Mouse (Mus musculus): Measurements from ENCODE around the gene Wdr5. TPM values are rescaled to one million over a fixed set of nuclear protein-coding genes. Genes with fewer than 3 reads are reported as not detected.
"Not testable (repeated sequence)": the region's sequence is repeated elsewhere in the genome, so short reads cannot be mapped to it uniquely, and the experiment has no call there.

Gene Wdr5
- polyA plus RNA-seq, 2 experiments = 51.6 to 66.0 TPM

DNA sequence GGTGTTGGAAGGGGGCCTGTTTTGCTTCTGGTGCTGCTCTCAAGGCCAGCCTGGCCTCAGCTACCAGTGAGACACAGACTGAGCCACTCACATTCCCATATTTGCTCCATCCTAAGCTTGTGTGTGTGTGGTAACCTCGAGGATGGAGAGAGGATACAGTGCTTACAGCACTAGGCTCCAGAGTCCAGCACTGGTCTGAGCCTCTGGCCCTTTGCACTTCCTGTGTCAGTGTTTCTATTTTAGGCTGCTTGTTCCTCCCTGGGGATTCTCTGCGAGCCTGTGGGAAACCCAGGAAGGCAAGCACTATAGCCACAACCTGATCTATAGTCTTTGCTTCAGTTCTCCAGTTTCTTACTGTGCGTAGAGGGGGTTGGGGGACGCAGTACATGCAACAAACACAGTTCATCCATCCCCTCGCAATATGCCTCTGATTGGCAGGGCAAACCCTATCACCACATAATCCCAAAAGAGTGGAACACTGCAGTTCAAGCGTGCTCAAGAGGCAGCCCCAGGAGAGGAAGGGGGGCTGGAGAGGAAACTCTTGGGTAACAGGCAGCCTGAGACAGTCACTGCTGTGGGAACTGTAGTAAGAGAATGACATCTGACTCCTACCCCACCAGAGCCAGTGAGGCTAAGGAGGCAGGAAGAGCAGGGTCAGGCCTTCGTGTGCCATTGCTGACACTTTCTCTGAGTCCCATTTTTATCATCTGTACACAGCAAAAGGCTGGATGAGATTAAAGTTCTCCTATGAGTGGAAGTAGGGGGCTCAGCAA is 10.7 kb upstream of the Wdr5 start:
- no peak overlapping the region for H3K9ac ChIP-seq (ENCODE audit: low read depth, low read length, severe bottlenecking)

DNA sequence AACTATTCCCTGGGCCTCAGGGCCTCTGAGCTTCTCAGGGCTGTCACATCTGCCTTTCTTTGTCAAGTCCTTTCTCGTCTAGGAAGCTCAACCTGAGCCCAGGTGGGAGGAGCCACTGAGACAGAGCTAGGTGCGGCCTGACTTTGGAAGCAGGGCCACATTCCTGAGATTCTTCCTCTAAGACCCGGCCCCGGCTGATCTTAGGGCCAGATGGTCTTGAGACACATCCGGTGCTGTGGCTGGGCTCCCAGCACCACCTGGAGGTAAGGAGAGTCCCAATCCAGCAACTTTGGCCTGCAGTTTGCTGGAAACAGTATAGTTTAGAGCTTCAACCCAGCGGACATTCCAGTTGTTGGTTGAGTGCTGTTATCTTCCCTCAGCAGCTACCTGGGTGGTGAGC is 9.4 kb upstream of the Wdr5 start:
- Histone ChIP-seq H3K4me1 (ENCODE audit: control insufficient read depth, insufficient read depth, low read length) (peaks cover 14% of the 10 kb centered on the region; the same call in 1 of the 2 replicates), H3K4me3 (replicated peaks; ENCODE audit: low read length) (no peak overlapping the region), H3K27ac (replicated peaks; ENCODE audit: low read depth, low read length) (peak overlapping the region; percentile 50; the same call in 1 of the 2 replicates), H3K27me3 (ENCODE audit: control insufficient read depth, insufficient read depth, low read length) (no peaks in the 10 kb centered on the region), H3K36me3 (ENCODE audit: control insufficient read depth, insufficient read depth, low read length) (no peaks in the 10 kb centered on the region), H3K9ac (ENCODE audit: low read depth, low read length, severe bottlenecking) (no peak overlapping the region), H3K9me3 (ENCODE audit: control insufficient read depth, low read length) (no peaks in the 10 kb centered on the region), H3K4me2 (replicated peaks; ENCODE audit: low read depth, low read length, severe bottlenecking) (no peak overlapping the region)
- peak; percentile 75 for ATAC-seq (ENCODE audit: low FRiP score, low read depth)
- DNase-seq (ENCODE audit: low spot score) = peak; percentile 71
- no peak for TF ChIP-seq POLR2A (IDR thresholded peaks at IDR 0.05; ENCODE audit: borderline replicate concordance, extremely low read depth, insufficient read depth, insufficient read length)
- WGBS = 8% methylated on average over 6 of the region's 6 CpGs

More for the DNA sequence above, 10.7 kb upstream of the Wdr5 start:
- Histone ChIP-seq H3K4me1 (ENCODE audit: control insufficient read depth, insufficient read depth, low read length) (peaks cover 14% of the 10 kb centered on the region; the same call in 1 of the 2 replicates), H3K27ac (replicated peaks; ENCODE audit: low read depth, low read length) (0 out of 2 replicates have a peak overlapping the region, but pooled peaks have one; percentile 28), H3K4me2 (replicated peaks; ENCODE audit: low read depth, low read length, severe bottlenecking) (no peak overlapping the region), H3K36me3 (ENCODE audit: control insufficient read depth, insufficient read depth, low read length) (no peaks in the 10 kb centered on the region), H3K27me3 (ENCODE audit: control insufficient read depth, insufficient read depth, low read length) (no peaks in the 10 kb centered on the region), H3K9me3 (ENCODE audit: control insufficient read depth, low read length) (no peaks in the 10 kb centered on the region), H3K4me3 (replicated peaks; ENCODE audit: low read length) (no peak overlapping the region)
- DNase-seq (ENCODE audit: low spot score) (no peak), ATAC-seq (ENCODE audit: low FRiP score, low read depth) (no peak)
- WGBS = 64% methylated on average over 7 of the region's 7 CpGs
- no peak for TF ChIP-seq POLR2A (IDR thresholded peaks at IDR 0.05; ENCODE audit: borderline replicate concordance, extremely low read depth, insufficient read depth, insufficient read length)

DNA sequence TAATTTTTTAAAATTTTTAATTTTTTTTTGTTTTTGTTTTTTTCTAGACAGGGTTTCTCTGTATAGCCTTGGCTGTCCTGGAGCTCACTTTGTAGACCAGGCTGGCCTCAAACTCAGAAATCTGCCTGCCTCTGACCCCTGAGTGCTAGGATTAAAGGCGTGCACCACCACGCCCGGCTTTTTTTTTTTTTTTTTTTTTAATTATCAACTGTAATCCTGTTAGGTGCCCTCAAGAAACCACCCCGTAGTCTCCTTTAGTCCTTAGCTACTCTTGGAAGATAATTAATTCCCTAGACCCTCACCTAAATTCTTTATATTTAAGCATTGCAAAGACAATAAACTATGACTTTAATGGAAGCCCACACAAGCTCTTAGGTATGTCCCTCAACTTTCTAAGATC is 8.3 kb upstream of the Wdr5 start:
- H3K27ac ChIP-seq (replicated peaks; ENCODE audit: low read depth, low read length); ATAC-seq (ENCODE audit: low FRiP score, low read depth); H3K4me2 ChIP-seq (replicated peaks; ENCODE audit: low read depth, low read length, severe bottlenecking); H3K9me3 ChIP-seq (ENCODE audit: control insufficient read depth, low read length); DNase-seq (ENCODE audit: low spot score); H3K36me3 ChIP-seq (ENCODE audit: control insufficient read depth, insufficient read depth, low read length); H3K27me3 ChIP-seq (ENCODE audit: control insufficient read depth, insufficient read depth, low read length); H3K4me3 ChIP-seq (replicated peaks; ENCODE audit: low read length); H3K9ac ChIP-seq (ENCODE audit: low read depth, low read length, severe bottlenecking): not testable (repeated sequence)
- H3K4me1 ChIP-seq (ENCODE audit: control insufficient read depth, insufficient read depth, low read length) = peaks cover 14% of the 10 kb centered on the region; the same call in 1 of the 2 replicates
- WGBS = 85% methylated on average over 4 of the region's 4 CpGs

DNA sequence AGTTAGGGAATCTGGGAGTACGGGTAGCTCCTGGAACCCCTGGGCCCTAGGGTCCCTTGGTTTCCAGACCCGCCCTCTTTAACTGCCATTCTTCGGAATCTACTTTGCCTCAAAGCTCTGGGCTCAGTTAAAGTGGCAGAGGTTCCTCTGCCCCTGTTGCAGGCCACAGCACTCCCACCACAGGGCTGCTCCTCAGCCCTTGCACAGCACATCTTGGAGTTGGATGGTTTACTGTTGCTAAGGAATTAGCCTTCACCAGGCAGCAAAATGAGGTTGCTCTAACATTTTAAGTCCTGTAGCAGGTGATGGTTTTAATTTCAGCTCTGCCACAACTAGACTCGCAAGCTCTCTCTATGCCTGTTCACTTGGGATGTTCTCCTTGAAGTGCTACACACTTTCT is 7.4 kb upstream of the Wdr5 start, which contains the start of gene Brd3:
Brd3 (minus strand) TSS at position 101 of the 400 bp plus-strand sequence.
- DNase-seq (ENCODE audit: low spot score) (no peak), ATAC-seq (ENCODE audit: low FRiP score, low read depth) (no peak)
- H3K27me3 ChIP-seq (ENCODE audit: control insufficient read depth, insufficient read depth, low read length) = no peaks in the 10 kb centered on the region
- peaks cover 14% of the 10 kb centered on the region; the same call in 1 of the 2 replicates for H3K4me1 ChIP-seq (ENCODE audit: control insufficient read depth, insufficient read depth, low read length)
- H3K9me3 ChIP-seq (ENCODE audit: control insufficient read depth, low read length) = no peaks in the 10 kb centered on the region
- no peak within 1 kb of the TSS for H3K9ac ChIP-seq (ENCODE audit: low read depth, low read length, severe bottlenecking)
- no peak within 1 kb of the TSS for H3K4me2 ChIP-seq (replicated peaks; ENCODE audit: low read depth, low read length, severe bottlenecking)
- WGBS = 51% methylated on average over 4 of the region's 4 CpGs
- H3K27ac ChIP-seq (replicated peaks; ENCODE audit: low read depth, low read length) = no peak within 1 kb of the TSS
- no peak within 1 kb of the TSS for H3K4me3 ChIP-seq (replicated peaks; ENCODE audit: low read length)
- TF ChIP-seq POLR2A (IDR thresholded peaks at IDR 0.05; ENCODE audit: borderline replicate concordance, extremely low read depth, insufficient read depth, insufficient read length) = no peak
- no peaks in the 10 kb centered on the region for H3K36me3 ChIP-seq (ENCODE audit: control insufficient read depth, insufficient read depth, low read length)

DNA sequence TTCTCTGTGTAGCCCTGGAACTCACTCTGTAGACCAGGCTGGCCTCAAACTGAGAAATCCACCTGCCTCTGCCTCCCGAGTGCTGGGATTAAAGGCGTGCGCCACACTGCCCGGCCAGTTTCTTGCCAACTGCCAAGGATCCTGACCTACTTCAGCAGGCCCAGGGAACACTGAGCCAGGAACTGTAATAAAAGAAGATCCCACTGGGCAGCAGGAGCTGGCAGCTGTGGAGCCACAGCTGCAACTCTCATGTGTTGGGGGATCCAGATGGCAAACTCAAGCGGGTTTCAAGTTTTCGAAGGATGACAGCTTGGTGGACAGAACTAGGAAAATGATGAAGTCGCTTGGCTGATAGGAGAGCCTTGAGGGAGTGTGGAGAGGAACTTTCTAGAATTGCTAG is 4.3 kb upstream of the Wdr5 start:
- H3K4me2 ChIP-seq (replicated peaks; ENCODE audit: low read depth, low read length, severe bottlenecking) = no peak overlapping the region
- TF ChIP-seq POLR2A (IDR thresholded peaks at IDR 0.05; ENCODE audit: borderline replicate concordance, extremely low read depth, insufficient read depth, insufficient read length) = no peak
- H3K36me3 ChIP-seq (ENCODE audit: control insufficient read depth, insufficient read depth, low read length) = no peaks in the 10 kb centered on the region
- no peak overlapping the region for H3K27ac ChIP-seq (replicated peaks; ENCODE audit: low read depth, low read length)
- H3K4me3 ChIP-seq (replicated peaks; ENCODE audit: low read length) = no peak overlapping the region
- no peaks in the 10 kb centered on the region for H3K27me3 ChIP-seq (ENCODE audit: control insufficient read depth, insufficient read depth, low read length)
- peaks cover 9% of the 10 kb centered on the region for H3K4me1 ChIP-seq (ENCODE audit: control insufficient read depth, insufficient read depth, low read length)
- ATAC-seq (ENCODE audit: low FRiP score, low read depth) (no peak), DNase-seq (ENCODE audit: low spot score) (no peak)
- no peak overlapping the region for H3K9ac ChIP-seq (ENCODE audit: low read depth, low read length, severe bottlenecking)
- H3K9me3 ChIP-seq (ENCODE audit: control insufficient read depth, low read length) = no peaks in the 10 kb centered on the region
- 90% methylated on average over 7 of the region's 7 CpGs for WGBS
